Mouse (Mus musculus) midbrain, postnatal 0 days (tissue): ENCODE measurements around the gene Aldh3b2. TPM values are rescaled to one million over a fixed set of nuclear protein-coding genes. Genes with fewer than 3 reads are reported as not detected.
A peak's percentile ranks its signal among the peaks of the same experiment; 100 is the strongest.

Experiments
- ATAC-seq: fragments of 200-750 bp; cut with Nextera tagmentation; 2 replicates; pipeline ENCODE4 v1.8.0; 2017; ENCODE audit warnings: moderate number of reproducible peaks, mild to moderate bottlenecking, moderate TSS enrichment, moderate library complexity; ENCODE audit not compliant: low FRiP score
- DNase-seq: peaks from one replicate; pipeline ENCODE4 v3.0.0-alpha.2; 2015; ENCODE audit warnings: low spot score
- H3K27ac ChIP-seq: fragments of 300-500 bp; sonication (generic); 2 replicates; pipeline ENCODE4 v1.5.1; 2014; ENCODE audit warnings: low read depth, mild to moderate bottlenecking, low read length, mixed read lengths
- H3K27me3 ChIP-seq: fragments of 300-500 bp; sonication (generic); 2 replicates; pipeline ENCODE4 v1.6.1; 2014; ENCODE audit warnings: low read length, control low read depth, mixed read lengths; ENCODE audit not compliant: insufficient read depth
- H3K36me3 ChIP-seq: fragments of 300-500 bp; sonication (generic); 2 replicates; pipeline ENCODE4 v1.6.1; 2014; ENCODE audit warnings: low read length, control low read depth, mixed read lengths; ENCODE audit not compliant: insufficient read depth
- H3K4me1 ChIP-seq: fragments of 300-500 bp; sonication (generic); 2 replicates; pipeline ENCODE4 v1.6.1; 2014; ENCODE audit warnings: mild to moderate bottlenecking, control low read depth, antibody characterized with exemption, low read length, mixed read lengths; ENCODE audit not compliant: insufficient read depth
- H3K4me2 ChIP-seq: fragments of 300-500 bp; sonication (generic); 2 replicates; pipeline ENCODE4 v1.6.1; 2014; ENCODE audit warnings: low read depth, mild to moderate bottlenecking, low read length, mixed read lengths; ENCODE audit not compliant: poor library complexity, severe bottlenecking
- H3K4me3 ChIP-seq: fragments of 300-500 bp; sonication (generic); 2 replicates; pipeline ENCODE4 v1.5.1; 2014; ENCODE audit warnings: low read depth, mild to moderate bottlenecking, low read length, moderate library complexity
- H3K9ac ChIP-seq: fragments of 300-500 bp; sonication (generic); replicated peaks from 2 replicates; pipeline ENCODE4 v1.6.1; 2014; ENCODE audit warnings: mild to moderate bottlenecking, low read length, moderate library complexity, mixed read lengths; ENCODE audit not compliant: poor library complexity, severe bottlenecking
- H3K9me3 ChIP-seq: fragments of 300-500 bp; sonication (generic); 2 replicates; pipeline ENCODE4 v1.6.1; 2016; ENCODE audit warnings: low read length, control low read depth
- CTCF ChIP-seq: IDR thresholded peaks from 2 replicates; pipeline ENCODE4 v1.5.1; 2016; ENCODE audit warnings: antibody characterized with exemption, mild to moderate bottlenecking
- WGBS: fragments of 180-500 bp; shearing (Covaris S2); extraction: QIAGEN DNeasy Blood & Tissue Kit; methylation state at CpG from one replicate; pipeline ENCODE4 v1.1.7; 2014; 5-methylcytosine and 5-hydroxymethylcytosine counted together
- polyA plus RNA-seq: library from polyadenylated mRNA; unstranded; fragments of >200 nt; fragmentation: Nextera tagmentation; extraction: Ambion mirVana; gene quantifications from 2 replicates; pipeline ENCODE4 v1.2.1, GENCODE M21; 2015
- total RNA-seq: library from RNA; depleted of rRNA; stranded (reverse); fragments of >200 nt; gene quantifications from 2 replicates; pipeline ENCODE4 v1.2.3, GENCODE M21; 2014

The Aldh3b2 gene
- total and polyA plus RNA-seq, 2 experiments from 2014 or later: 2.4 to 2.6 TPM

DNA sequence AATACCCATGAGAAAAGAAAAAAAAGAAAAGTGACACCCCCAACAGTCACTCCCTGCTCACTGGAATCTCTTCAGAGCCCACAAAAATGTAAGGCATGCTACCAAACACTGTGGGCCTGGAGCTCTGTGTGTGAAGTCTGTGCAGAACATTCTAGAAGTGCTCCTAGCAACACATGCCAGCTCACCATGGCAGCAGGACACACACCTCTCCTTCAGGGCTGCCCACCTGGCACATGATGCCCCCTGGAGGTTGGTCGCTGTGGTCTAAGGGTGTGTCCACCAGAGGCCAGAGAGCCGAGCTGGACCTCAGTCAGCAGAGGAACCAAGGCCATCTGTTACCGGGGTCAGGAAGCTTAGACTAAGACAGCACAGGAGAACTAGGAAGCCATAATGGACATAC is 45.8 kb upstream of the Aldh3b2 start:
- no peak overlapping the region for H3K4me3 ChIP-seq
- WGBS: 68% methylated on average over 3 of the region's 3 CpGs
- peak; percentile 14; the same call in 1 of the 2 replicates for TF ChIP-seq CTCF
- 0 out of 2 replicates have a peak, but pooled peaks cover 3% of the 10 kb centered on the region for H3K4me1 ChIP-seq
- H3K36me3 ChIP-seq: no peaks in the 10 kb centered on the region
- H3K4me2 ChIP-seq: no peak overlapping the region
- no peak overlapping the region for H3K9ac ChIP-seq
- ATAC-seq (no peak), DNase-seq (no peak)
- H3K9me3 ChIP-seq: no peaks in the 10 kb centered on the region
- no peaks in the 10 kb centered on the region for H3K27me3 ChIP-seq
- H3K27ac ChIP-seq: no peak overlapping the region

- Histone ChIP-seq H3K36me3 (no peaks in the 10 kb centered on the region), H3K9me3 (no peaks in the 10 kb centered on the region), H3K27me3 (no peaks in the 10 kb centered on the region), H3K9ac (no peak overlapping the region), H3K4me3 (no peak overlapping the region), H3K27ac (no peak overlapping the region), H3K4me1 (0 out of 2 replicates have a peak, but pooled peaks cover 3% of the 10 kb centered on the region), H3K4me2 (no peak overlapping the region)
- no peak for DNase-seq
- 67% methylated on average over 6 of the region's 6 CpGs for WGBS
- no peak for TF ChIP-seq CTCF
- no peak for ATAC-seq
These were observed 45.4 kb upstream of the Aldh3b2 start for GRCm38 (mm10) chr19:3926685-3927084.

DNA sequence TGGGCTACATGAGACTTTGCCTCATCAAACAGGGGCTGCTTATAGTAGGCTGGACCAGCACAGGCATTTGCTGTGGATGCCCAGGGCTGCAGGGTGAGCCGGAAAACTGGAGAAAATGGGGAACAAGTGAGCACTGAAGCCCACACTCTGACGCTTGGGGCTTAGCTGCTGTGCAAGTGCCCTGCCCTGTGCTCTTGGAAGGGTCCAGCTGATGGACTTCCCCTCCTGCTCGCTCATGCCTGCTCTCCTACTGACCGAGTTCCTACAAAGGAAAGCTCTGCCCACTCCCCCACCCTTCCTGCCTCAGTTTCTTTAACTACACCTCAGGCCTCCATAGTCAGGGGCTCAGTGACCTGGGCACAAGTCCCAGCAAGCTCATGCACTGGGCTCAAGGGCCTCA is 44.1 kb upstream of the Aldh3b2 start:
- Histone ChIP-seq H3K9me3 (no peaks in the 10 kb centered on the region), H3K27me3 (no peaks in the 10 kb centered on the region), H3K9ac (no peak overlapping the region), H3K4me2 (no peak overlapping the region), H3K4me1 (0 out of 2 replicates have a peak, but pooled peaks cover 3% of the 10 kb centered on the region), H3K36me3 (no peaks in the 10 kb centered on the region), H3K27ac (no peak overlapping the region), H3K4me3 (no peak overlapping the region)
- no peak for TF ChIP-seq CTCF
- no peak for DNase-seq
- 89% methylated on average over 4 of the region's 4 CpGs for WGBS
- ATAC-seq: no peak

GRCm38 (mm10) chr19:3928779-3929178 is 43.3 kb upstream of the Aldh3b2 start:
- H3K4me2 ChIP-seq: no peak overlapping the region
- no peaks in the 10 kb centered on the region for H3K27me3 ChIP-seq
- H3K4me3 ChIP-seq: no peak overlapping the region
- no peaks in the 10 kb centered on the region for H3K36me3 ChIP-seq
- H3K27ac ChIP-seq: no peak overlapping the region
- WGBS: 74% methylated on average over 4 of the region's 4 CpGs
- 0 out of 2 replicates have a peak, but pooled peaks cover 3% of the 10 kb centered on the region for H3K4me1 ChIP-seq
- TF ChIP-seq CTCF: no peak
- no peak overlapping the region for H3K9ac ChIP-seq
- no peaks in the 10 kb centered on the region for H3K9me3 ChIP-seq
- ATAC-seq: no peak; the same call in 1 of the 2 replicates
- no peak for DNase-seq

- H3K4me1 ChIP-seq: 0 out of 2 replicates have a peak, but pooled peaks cover 3% of the 10 kb centered on the region
- no peak within 1 kb of the TSS for H3K4me2 ChIP-seq
- no peak within 1 kb of the TSS for H3K9ac ChIP-seq
- no peaks in the 10 kb centered on the region for H3K27me3 ChIP-seq
- peak within 1 kb of the TSS; percentile 55; the same call in 1 of the 2 replicates for H3K27ac ChIP-seq
- no peaks in the 10 kb centered on the region for H3K36me3 ChIP-seq
- ATAC-seq: peak; percentile 50
- no peak for TF ChIP-seq CTCF
- no peaks in the 10 kb centered on the region for H3K9me3 ChIP-seq
- 40% methylated on average over 12 of the region's 12 CpGs for WGBS
- DNase-seq: peak; percentile 86
- no peak within 1 kb of the TSS for H3K4me3 ChIP-seq
These were observed 42.8 kb upstream of the Aldh3b2 start, which contains the start of gene Aldh3b1 for GRCm38 (mm10) chr19:3929211-3929941. TSS of gene Aldh3b1 (minus strand) at chr19:3929808.
